Mouse (Mus musculus): ENCODE data around the gene Ghsr. TPM values are rescaled to one million over a fixed set of nuclear protein-coding genes. Genes with fewer than 3 reads are reported as not detected.

The Ghsr gene
- polyA plus RNA-seq, 1 experiment: not detected

- no peaks in the 10 kb centered on the region for H3K79me3 ChIP-seq (ENCODE audit: low read depth)
- no peak overlapping the region for H3ac ChIP-seq (ENCODE audit: control insufficient read depth, insufficient read length, low read depth)
- H3K4me3 ChIP-seq (ENCODE audit: insufficient read depth, poor library complexity, severe bottlenecking): no peak overlapping the region
- peaks cover 27% of the 10 kb centered on the region for H3K36me3 ChIP-seq (ENCODE audit: control insufficient read depth, insufficient read depth)
- no peak for TF ChIP-seq CTCF (IDR thresholded peaks at IDR 0.05; ENCODE audit: control insufficient read depth, insufficient read depth, insufficient read length)
- TF ChIP-seq CEBPB (IDR thresholded peaks at IDR 0.05; ENCODE audit: low read depth): no peak
- no peak for TF ChIP-seq MYOG (IDR thresholded peaks at IDR 0.05; ENCODE audit: control insufficient read depth, extremely low read depth, insufficient read length)
- no peak for TF ChIP-seq MAX (IDR thresholded peaks at IDR 0.05)
- TF ChIP-seq USF1 (IDR thresholded peaks at IDR 0.05; ENCODE audit: low read depth): no peak
- H3K79me2 ChIP-seq (ENCODE audit: control insufficient read depth, insufficient read depth): no peaks in the 10 kb centered on the region
- H3K27me3 ChIP-seq (ENCODE audit: control insufficient read depth, insufficient read depth, insufficient read length): no peaks in the 10 kb centered on the region
Observed at GRCm38 (mm10) chr3:27413566-27413965, 42.4 kb downstream of the Ghsr start.

GRCm38 (mm10) chr3:27416786-27417185 lies 45.6 kb downstream of the Ghsr start:
- Histone ChIP-seq H3K36me3 (ENCODE audit: control insufficient read depth, insufficient read depth) (peaks cover 43% of the 10 kb centered on the region), H3ac (ENCODE audit: control insufficient read depth, insufficient read length, low read depth) (no peak overlapping the region), H3K79me3 (ENCODE audit: low read depth) (no peaks in the 10 kb centered on the region), H3K27me3 (ENCODE audit: control insufficient read depth, insufficient read depth, insufficient read length) (no peaks in the 10 kb centered on the region), H3K79me2 (ENCODE audit: control insufficient read depth, insufficient read depth) (no peaks in the 10 kb centered on the region), H3K4me3 (ENCODE audit: insufficient read depth, poor library complexity, severe bottlenecking) (no peak overlapping the region)
- no peak for TF ChIP-seq MAX (IDR thresholded peaks at IDR 0.05)
- TF ChIP-seq CEBPB (IDR thresholded peaks at IDR 0.05; ENCODE audit: low read depth): no peak
- TF ChIP-seq FOSL1 (IDR thresholded peaks at IDR 0.05; ENCODE audit: insufficient read depth, low read length, poor library complexity, severe bottlenecking): no peak
- no peak for TF ChIP-seq MYOD1 (IDR thresholded peaks at IDR 0.05; ENCODE audit: control insufficient read depth, insufficient read length, low read depth)
- TF ChIP-seq USF1 (IDR thresholded peaks at IDR 0.05; ENCODE audit: low read depth): no peak
- TF ChIP-seq MYOG (IDR thresholded peaks at IDR 0.05; ENCODE audit: control insufficient read depth, extremely low read depth, insufficient read length): no peak
- no peak for TF ChIP-seq CTCF (IDR thresholded peaks at IDR 0.05; ENCODE audit: control insufficient read depth, insufficient read depth, insufficient read length)

- Histone ChIP-seq H3K27me3 (ENCODE audit: control insufficient read depth, insufficient read depth, insufficient read length) (no peaks in the 10 kb centered on the region), H3K4me3 (ENCODE audit: insufficient read depth, poor library complexity, severe bottlenecking) (no peak overlapping the region), H3ac (ENCODE audit: control insufficient read depth, insufficient read length, low read depth) (no peak overlapping the region), H3K79me2 (ENCODE audit: control insufficient read depth, insufficient read depth) (no peaks in the 10 kb centered on the region), H3K79me3 (ENCODE audit: low read depth) (no peaks in the 10 kb centered on the region), H3K36me3 (ENCODE audit: control insufficient read depth, insufficient read depth) (peaks cover 53% of the 10 kb centered on the region)
- TF ChIP-seq MYOG (IDR thresholded peaks at IDR 0.05; ENCODE audit: control insufficient read depth, extremely low read depth, insufficient read length): no peak
- TF ChIP-seq USF1 (IDR thresholded peaks at IDR 0.05; ENCODE audit: low read depth): no peak
- TF ChIP-seq CTCF (IDR thresholded peaks at IDR 0.05; ENCODE audit: control insufficient read depth, insufficient read depth, insufficient read length): no peak
- no peak for TF ChIP-seq MAX (IDR thresholded peaks at IDR 0.05)
- no peak for TF ChIP-seq FOSL1 (IDR thresholded peaks at IDR 0.05; ENCODE audit: insufficient read depth, low read length, poor library complexity, severe bottlenecking)
- no peak for TF ChIP-seq MYOD1 (IDR thresholded peaks at IDR 0.05; ENCODE audit: control insufficient read depth, insufficient read length, low read depth)
- no peak for TF ChIP-seq CEBPB (IDR thresholded peaks at IDR 0.05; ENCODE audit: low read depth)
Observed at GRCm38 (mm10) chr3:27418602-27419001, 47.5 kb downstream of the Ghsr start.

GRCm38 (mm10) chr3:27421980-27422379 lies 50.8 kb downstream of the Ghsr start:
- Histone ChIP-seq H3K79me3 (ENCODE audit: low read depth) (no peaks in the 10 kb centered on the region), H3K4me3 (ENCODE audit: insufficient read depth, poor library complexity, severe bottlenecking) (no peak overlapping the region), H3K79me2 (ENCODE audit: control insufficient read depth, insufficient read depth) (no peaks in the 10 kb centered on the region), H3K36me3 (ENCODE audit: control insufficient read depth, insufficient read depth) (peaks cover 60% of the 10 kb centered on the region), H3ac (ENCODE audit: control insufficient read depth, insufficient read length, low read depth) (no peak overlapping the region), H3K27me3 (ENCODE audit: control insufficient read depth, insufficient read depth, insufficient read length) (no peaks in the 10 kb centered on the region)
- no peak for TF ChIP-seq FOSL1 (IDR thresholded peaks at IDR 0.05; ENCODE audit: insufficient read depth, low read length, poor library complexity, severe bottlenecking)
- TF ChIP-seq CEBPB (IDR thresholded peaks at IDR 0.05; ENCODE audit: low read depth): no peak
- TF ChIP-seq MYOD1 (IDR thresholded peaks at IDR 0.05; ENCODE audit: control insufficient read depth, insufficient read length, low read depth): no peak
- no peak for TF ChIP-seq CTCF (IDR thresholded peaks at IDR 0.05; ENCODE audit: control insufficient read depth, insufficient read depth, insufficient read length)
- TF ChIP-seq MYOG (IDR thresholded peaks at IDR 0.05; ENCODE audit: control insufficient read depth, extremely low read depth, insufficient read length): no peak
- no peak for TF ChIP-seq USF1 (IDR thresholded peaks at IDR 0.05; ENCODE audit: low read depth)
- TF ChIP-seq MAX (IDR thresholded peaks at IDR 0.05): no peak

- Histone ChIP-seq H3K79me2 (ENCODE audit: control insufficient read depth, insufficient read depth) (no peaks in the 10 kb centered on the region), H3K36me3 (ENCODE audit: control insufficient read depth, insufficient read depth) (peaks cover 55% of the 10 kb centered on the region), H3K27me3 (ENCODE audit: control insufficient read depth, insufficient read depth, insufficient read length) (no peaks in the 10 kb centered on the region), H3K4me3 (ENCODE audit: insufficient read depth, poor library complexity, severe bottlenecking) (no peak overlapping the region), H3K79me3 (ENCODE audit: low read depth) (no peaks in the 10 kb centered on the region), H3ac (ENCODE audit: control insufficient read depth, insufficient read length, low read depth) (no peak overlapping the region)
- TF ChIP-seq CEBPB (IDR thresholded peaks at IDR 0.05; ENCODE audit: low read depth) (no peak), USF1 (IDR thresholded peaks at IDR 0.05; ENCODE audit: low read depth) (no peak), FOSL1 (IDR thresholded peaks at IDR 0.05; ENCODE audit: insufficient read depth, low read length, poor library complexity, severe bottlenecking) (no peak), CTCF (IDR thresholded peaks at IDR 0.05; ENCODE audit: control insufficient read depth, insufficient read depth, insufficient read length) (no peak), MYOD1 (IDR thresholded peaks at IDR 0.05; ENCODE audit: control insufficient read depth, insufficient read length, low read depth) (no peak), MYOG (IDR thresholded peaks at IDR 0.05; ENCODE audit: control insufficient read depth, extremely low read depth, insufficient read length) (no peak), MAX (IDR thresholded peaks at IDR 0.05) (no peak)
Observed at GRCm38 (mm10) chr3:27422521-27422920, 51.4 kb downstream of the Ghsr start.

Measured in C2C12 (cell line).